Mouse (Mus musculus) brown adipose tissue, adult 24 weeks (tissue): ENCODE measurements around the gene Adamts1. TPM values are rescaled to one million over a fixed set of nuclear protein-coding genes. Genes with fewer than 3 reads are reported as not detected.

Source experiments
- H3K27ac ChIP-seq: fragments of 200-500 bp; replicated peaks from 2 replicates; pipeline ENCODE4 v1.5.1; 2012; ENCODE audit warnings: low read depth, mild to moderate bottlenecking, low read length
- H3K4me1 ChIP-seq: fragments of 200-500 bp; 2 replicates; pipeline ENCODE4 v1.6.1; 2012; ENCODE audit warnings: low read length, mixed read lengths; ENCODE audit not compliant: control insufficient read depth, insufficient read depth, insufficient read length
- H3K4me3 ChIP-seq: fragments of 200-500 bp; 2 replicates; pipeline ENCODE4 v1.5.1; 2012; ENCODE audit warnings: low read depth, mild to moderate bottlenecking, low read length, moderate library complexity; ENCODE audit not compliant: insufficient read depth
- polyA plus RNA-seq: library from polyadenylated mRNA; stranded (reverse); fragments of >200 nt; gene quantifications from 2 replicates; pipeline ENCODE4 v1.2.4, GENCODE M21; 2012; ENCODE audit not compliant: missing spikeins, insufficient read depth, insufficient read length

Adamts1 gene
- polyA plus RNA-seq, 1 experiment, result 8.4 TPM

GRCm38 (mm10) chr16:85797161-85797560 is 5.8 kb downstream of the Adamts1 start:
- no peak overlapping the region for H3K27ac ChIP-seq
- no peak overlapping the region for H3K4me3 ChIP-seq
- peaks cover 7% of the 10 kb centered on the region for H3K4me1 ChIP-seq

GRCm38 (mm10) chr16:85795731-85796130 is 7.2 kb downstream of the Adamts1 start:
- H3K4me3 ChIP-seq, result no peak overlapping the region
- no peak overlapping the region for H3K27ac ChIP-seq
- peaks cover 7% of the 10 kb centered on the region for H3K4me1 ChIP-seq

- Histone ChIP-seq H3K4me1 (no peaks in the 10 kb centered on the region), H3K4me3 (no peak overlapping the region), H3K27ac (no peak overlapping the region)
These were observed 9.6 kb downstream of the Adamts1 start for GRCm38 (mm10) chr16:85793166-85793830.

GRCm38 (mm10) chr16:85781076-85781475 is 21.8 kb downstream of the Adamts1 start:
- Histone ChIP-seq H3K4me1 (no peaks in the 10 kb centered on the region), H3K4me3 (no peak overlapping the region), H3K27ac (no peak overlapping the region)

DNA sequence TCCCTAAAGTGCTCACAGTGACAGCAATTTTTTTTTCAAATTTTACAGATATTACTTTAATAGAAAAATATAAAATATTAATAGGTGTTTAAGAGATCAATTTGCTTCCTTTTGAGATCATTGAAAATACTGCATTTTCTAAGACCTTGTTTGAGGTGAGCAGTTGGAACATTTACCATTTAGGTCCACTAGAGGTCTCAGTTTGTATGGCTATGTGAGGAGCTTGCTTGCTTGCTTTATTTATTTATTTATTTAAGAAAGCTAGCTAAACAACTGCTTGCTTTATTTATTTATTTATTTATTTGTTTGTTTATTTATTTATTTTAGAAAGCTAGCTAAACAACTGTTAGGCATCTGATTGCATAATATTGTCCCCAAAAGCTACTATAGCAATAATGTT is 23.1 kb downstream of the Adamts1 start:
- Histone ChIP-seq H3K27ac (no peak overlapping the region), H3K4me1 (no peaks in the 10 kb centered on the region), H3K4me3 (no peak overlapping the region)

GRCm38 (mm10) chr16:85772272-85772671 is 30.6 kb downstream of the Adamts1 start:
- H3K4me1 ChIP-seq, result no peaks in the 10 kb centered on the region
- H3K4me3 ChIP-seq, result no peak overlapping the region
- no peak overlapping the region for H3K27ac ChIP-seq

- H3K4me1 ChIP-seq, result no peaks in the 10 kb centered on the region
- H3K4me3 ChIP-seq, result no peak overlapping the region
- H3K27ac ChIP-seq, result no peak overlapping the region
These were observed 35.6 kb downstream of the Adamts1 start for GRCm38 (mm10) chr16:85767341-85767740.

GRCm38 (mm10) chr16:85765697-85766096 is 37.2 kb downstream of the Adamts1 start:
- no peak overlapping the region for H3K4me3 ChIP-seq
- no peaks in the 10 kb centered on the region for H3K4me1 ChIP-seq
- H3K27ac ChIP-seq, result no peak overlapping the region

DNA sequence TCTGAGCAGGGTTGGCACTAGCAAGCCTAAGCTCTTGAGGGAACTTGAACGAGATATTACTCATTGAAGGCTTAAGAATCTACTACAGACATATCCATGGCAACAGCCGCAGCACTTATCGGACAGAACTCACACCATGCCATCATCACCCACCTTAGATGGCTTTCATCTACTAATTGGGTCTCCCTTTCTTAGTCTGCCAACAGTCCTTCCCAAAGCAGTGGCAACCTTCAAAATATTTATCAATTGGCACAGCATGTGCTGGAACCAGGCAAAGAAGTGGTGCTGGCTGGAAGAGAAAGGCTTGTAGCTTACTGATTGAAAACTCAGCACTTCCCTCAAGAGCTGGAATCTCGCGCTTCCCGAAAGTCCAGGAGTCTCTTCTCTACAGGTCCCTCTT is 37.7 kb downstream of the Adamts1 start:
- H3K4me1 ChIP-seq, result no peaks in the 10 kb centered on the region
- no peak overlapping the region for H3K4me3 ChIP-seq
- no peak overlapping the region for H3K27ac ChIP-seq

- H3K4me1 ChIP-seq, result no peaks in the 10 kb centered on the region
These were observed 40.8 kb downstream of the Adamts1 start for GRCm38 (mm10) chr16:85762052-85762665.

GRCm38 (mm10) chr16:85760961-85761580 is 41.8 kb downstream of the Adamts1 start:
- H3K27ac ChIP-seq, result no peak overlapping the region
- H3K4me1 ChIP-seq, result peaks cover 2% of the 10 kb centered on the region; the same call in 1 of the 2 replicates
- H3K4me3 ChIP-seq, result no peak overlapping the region

More at GRCm38 (mm10) chr16:85762052-85762665, 40.8 kb downstream of the Adamts1 start:
- no peak overlapping the region for H3K4me3 ChIP-seq
- no peak overlapping the region for H3K27ac ChIP-seq

- peaks cover 5% of the 10 kb centered on the region; the same call in 1 of the 2 replicates for H3K4me1 ChIP-seq
- no peak overlapping the region for H3K4me3 ChIP-seq
- H3K27ac ChIP-seq, result peak overlapping the region; percentile 60; the same call in 1 of the 2 replicates
These were observed 46.7 kb downstream of the Adamts1 start for GRCm38 (mm10) chr16:85756101-85756819.

GRCm38 (mm10) chr16:85749335-85749734 is 53.6 kb downstream of the Adamts1 start:
- Histone ChIP-seq H3K4me1 (peaks cover 4% of the 10 kb centered on the region; the same call in 1 of the 2 replicates), H3K27ac (peak overlapping the region; percentile 45; the same call in 1 of the 2 replicates), H3K4me3 (no peak overlapping the region)

DNA sequence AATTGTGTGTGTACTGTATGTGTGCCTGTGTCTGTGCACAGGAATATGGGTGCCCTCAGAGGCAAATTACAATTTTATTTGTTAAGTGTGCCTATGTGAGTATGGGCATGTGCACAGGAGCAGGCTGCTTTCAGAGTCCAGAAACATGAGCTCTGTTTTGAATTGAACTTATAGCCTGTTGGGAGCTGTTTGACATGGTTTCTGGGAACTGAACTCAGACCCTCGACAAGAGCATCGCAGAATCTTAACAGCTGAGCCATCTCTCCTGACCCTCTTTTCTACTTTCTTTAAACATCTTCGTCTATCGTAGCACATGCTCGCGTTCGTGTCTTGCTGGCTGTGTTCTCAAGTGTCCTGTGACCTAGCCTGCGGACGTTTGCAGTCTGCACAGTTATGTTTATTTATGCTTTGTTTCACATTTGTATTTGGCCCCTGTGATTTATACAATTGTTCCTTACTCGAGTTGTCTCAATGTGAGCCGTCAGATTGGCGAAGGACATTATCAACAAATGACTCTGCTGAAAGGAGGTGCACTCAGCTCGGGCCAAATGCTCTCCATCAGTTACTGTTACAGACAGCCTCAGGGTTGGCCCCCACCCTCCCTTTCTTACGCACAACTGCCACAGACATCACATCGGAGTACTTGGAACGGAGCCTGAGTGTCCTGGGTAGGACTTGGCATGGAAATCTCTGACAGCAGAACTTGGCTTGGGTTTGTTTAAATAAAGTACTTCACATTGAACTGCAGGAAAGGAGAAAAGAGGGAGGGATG is 55.1 kb downstream of the Adamts1 start:
- Histone ChIP-seq H3K4me3 (no peak overlapping the region), H3K4me1 (peaks cover 4% of the 10 kb centered on the region; the same call in 1 of the 2 replicates), H3K27ac (no peak overlapping the region)
